Mouse (Mus musculus) skeletal muscle tissue, postnatal 0 days (tissue): ENCODE results near the gene Rps13. TPM values are rescaled to one million over a fixed set of nuclear protein-coding genes. Genes with fewer than 3 reads are reported as not detected.

ENCODE experiments used
- polyA plus RNA-seq: library from polyadenylated mRNA; unstranded; fragments of >200 nt; fragmentation: Nextera tagmentation; extraction: Ambion mirVana; gene quantifications from 2 replicates; pipeline ENCODE4 v1.2.1, GENCODE M21; 2015

Gene Rps13
- polyA plus RNA-seq = 484 and 505 TPM in 2 replicates

DNA sequence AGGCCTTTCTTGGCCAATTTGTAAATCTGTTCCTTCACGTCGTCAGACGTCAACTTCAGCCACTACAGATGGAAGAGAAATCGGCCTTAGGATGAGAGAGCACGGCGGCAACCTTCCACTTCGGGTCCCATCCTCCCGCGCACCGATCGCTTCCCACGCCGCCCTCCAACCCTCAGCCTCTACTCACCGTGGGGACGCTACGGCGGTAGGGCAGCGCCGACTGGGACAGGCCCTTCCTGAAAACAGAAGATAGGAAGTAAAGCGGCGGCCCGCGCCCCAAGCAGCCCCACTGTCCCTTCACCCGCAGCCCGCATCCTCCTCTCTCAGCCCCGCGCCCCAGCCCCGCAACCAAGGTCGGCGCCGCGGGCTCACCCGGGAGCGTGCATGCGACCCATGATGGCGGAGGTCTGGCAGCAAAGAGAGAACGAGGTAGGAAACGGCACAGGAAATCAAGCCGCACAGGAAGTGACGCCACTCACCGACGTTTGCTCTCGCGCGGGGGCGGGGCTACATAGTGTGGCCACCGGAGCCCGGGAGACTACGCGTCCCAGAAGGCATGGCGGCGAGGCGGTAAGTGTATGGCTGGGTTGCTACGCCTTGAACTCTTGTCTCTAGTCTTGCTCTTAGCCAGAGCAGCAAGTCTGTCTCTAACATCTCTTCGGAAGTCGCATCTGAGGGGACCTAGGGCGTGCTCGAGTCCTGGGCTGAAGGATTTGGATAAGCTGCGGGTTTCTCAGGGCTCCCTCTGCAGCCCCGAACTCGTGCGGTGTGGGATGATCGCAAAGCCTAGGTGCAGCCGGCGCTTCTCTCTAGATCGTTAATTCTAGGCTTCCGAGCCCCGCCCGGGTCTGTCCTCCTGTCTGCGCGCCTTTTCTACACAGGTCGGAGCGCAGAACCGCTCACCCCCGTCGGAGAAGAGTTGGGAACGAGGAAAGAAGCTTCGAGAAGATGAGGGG is at the start of gene Rps13:
TSS of gene Rps13 (minus strand) at position 483 of the 956 bp plus-strand sequence.

GRCm38 (mm10) chr7:116307871-116308631 is 25.9 kb downstream of the Rps13 start, which contains the start of gene Plekha7:
Gene Plekha7 (minus strand): TSS chr7:116308376.

Other genes starting within 250 kb of the Rps13 start
- gene Gm4353, start 249.6 kb downstream of the Rps13 start, polyA plus RNA-seq = 0.49 and 0.63 TPM in 2 replicates
- gene Plekha7, start 25.8 kb downstream of the Rps13 start, polyA plus RNA-seq = 3.1 and 3.2 TPM in 2 replicates
- gene Pik3c2a, start 109.3 kb upstream of the Rps13 start, polyA plus RNA-seq = 5.6 and 6.1 TPM in 2 replicates
- gene Nucb2, start 170.2 kb upstream of the Rps13 start, polyA plus RNA-seq = 13.3 and 20.4 TPM in 2 replicates